Comparison of ENCODE assay signal across 7 mouse cellular contexts in the genomic region with DNA sequence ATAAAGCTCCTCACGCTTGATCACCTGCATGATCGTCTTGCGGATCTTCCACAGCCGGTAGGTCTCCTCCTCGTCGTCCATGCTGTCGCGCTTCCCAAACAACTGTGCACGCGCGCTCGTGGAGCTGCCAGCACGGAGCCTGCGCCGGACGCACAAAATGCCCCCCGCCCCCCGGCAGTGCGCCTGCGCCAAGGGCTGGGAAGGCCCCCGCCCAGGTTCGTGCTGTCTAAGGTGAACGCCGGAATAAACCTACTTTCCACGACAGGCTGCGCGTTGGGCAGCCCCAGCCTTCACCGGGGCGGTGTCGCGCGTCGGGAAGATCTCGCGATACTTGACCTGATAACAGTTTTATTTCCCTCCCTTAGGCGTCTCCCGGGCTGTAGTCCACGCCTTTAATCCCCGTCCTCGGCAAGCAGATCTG. TPM values are rescaled to one million over a fixed set of nuclear protein-coding genes. Genes with fewer than 3 reads are reported as not detected.
DNase-seq lines count a peak whose midpoint lies in the region; ATAC-seq and TF ChIP-seq lines count a peak whose summit lies in the region.

Polr2e (minus strand) TSS at position 237 of the 421 bp plus-strand sequence.

- H3K9me3 ChIP-seq in embryonic facial prominence, embryonic 12.5 days, result no peaks in the 10 kb centered on the region
- no peaks in the 10 kb centered on the region for H3K9me3 ChIP-seq in limb, embryonic 12.5 days
- no peaks in the 10 kb centered on the region for H3K9me3 ChIP-seq in midbrain, embryonic 15.5 days

- peaks cover 38% of the 10 kb centered on the region for H3K36me3 ChIP-seq in embryonic facial prominence, embryonic 12.5 days
- H3K36me3 ChIP-seq in kidney, adult 2 months (ENCODE audit: control insufficient read depth, insufficient read depth, low read length), result no peaks in the 10 kb centered on the region; the same call in 1 of the 2 replicates
- peaks cover 38% of the 10 kb centered on the region for H3K36me3 ChIP-seq in limb, embryonic 12.5 days
- H3K36me3 ChIP-seq in midbrain, embryonic 15.5 days (replicated peaks), result peaks cover 26% of the 10 kb centered on the region
- peaks cover 28% of the 10 kb centered on the region for H3K36me3 ChIP-seq in spleen, adult 2 months (ENCODE audit: control insufficient read depth, insufficient read depth, low read length)

- peak within 1 kb of the TSS; percentile 91 for H3K4me3 ChIP-seq in embryonic facial prominence, embryonic 12.5 days
- H3K4me3 ChIP-seq in kidney, adult 2 months (ENCODE audit: insufficient read depth, low read depth, low read length), result peak within 1 kb of the TSS; percentile 73
- peak within 1 kb of the TSS; percentile 82 for H3K4me3 ChIP-seq in limb, embryonic 12.5 days (replicated peaks)
- peak within 1 kb of the TSS; percentile 63 for H3K4me3 ChIP-seq in midbrain, embryonic 15.5 days
- peak within 1 kb of the TSS; percentile 90 for H3K4me3 ChIP-seq in spleen, adult 2 months (ENCODE audit: extremely low read depth, insufficient read depth, insufficient read length)

- under 1% methylated on average over 40 of the region's 40 CpGs for WGBS in embryonic facial prominence, embryonic 12.5 days
- WGBS in kidney, adult 2 months, result under 1% methylated on average over 40 of the region's 40 CpGs
- under 1% methylated on average over 40 of the region's 40 CpGs for WGBS in limb, embryonic 12.5 days
- under 1% methylated on average over 40 of the region's 40 CpGs for WGBS in midbrain, embryonic 15.5 days
- WGBS in spleen, adult 2 months, result under 1% methylated on average over 40 of the region's 40 CpGs

- DNase-seq in adrenal gland, postnatal 25 days, result peak; percentile 96
- peak; percentile 98 for DNase-seq in heart, adult 18-20 months
- DNase-seq in kidney, adult 2 months, result peak; percentile 99
- DNase-seq in spleen, adult 2 months (ENCODE audit: low read depth in 1 of 2, low spot score in 2 of 2), result peak; percentile 93 to 94

- peak within 1 kb of the TSS; percentile 82 for H3K4me2 ChIP-seq in embryonic facial prominence, embryonic 12.5 days (replicated peaks)
- H3K4me2 ChIP-seq in limb, embryonic 12.5 days, result peak within 1 kb of the TSS; percentile 89
- H3K4me2 ChIP-seq in midbrain, embryonic 15.5 days, result peak within 1 kb of the TSS; percentile 59

- H3K27ac ChIP-seq in embryonic facial prominence, embryonic 12.5 days, result peak within 1 kb of the TSS; percentile 46; the same call in 1 of the 2 replicates
- no peak within 1 kb of the TSS for H3K27ac ChIP-seq in kidney, adult 2 months (ENCODE audit: insufficient read depth, low read depth, low read length)
- 0 out of 2 replicates have a peak within 1 kb of the TSS, but pooled peaks have one; percentile 29 for H3K27ac ChIP-seq in limb, embryonic 12.5 days
- peak within 1 kb of the TSS; percentile 73 for H3K27ac ChIP-seq in midbrain, embryonic 15.5 days
- peak within 1 kb of the TSS; percentile 58 for H3K27ac ChIP-seq in spleen, adult 2 months (ENCODE audit: insufficient read depth, low read length)

- peak within 1 kb of the TSS; percentile 86 for H3K9ac ChIP-seq in embryonic facial prominence, embryonic 12.5 days
- peak within 1 kb of the TSS; percentile 84 for H3K9ac ChIP-seq in limb, embryonic 12.5 days (replicated peaks)
- H3K9ac ChIP-seq in midbrain, embryonic 15.5 days, result peak within 1 kb of the TSS; percentile 62

- peak; percentile 57 for TF ChIP-seq POLR2A in kidney, adult 2 months (IDR thresholded peaks at IDR 0.05; ENCODE audit: low read depth, low read length)
- peak; percentile 48 for TF ChIP-seq POLR2A in spleen, adult 2 months (IDR thresholded peaks at IDR 0.05; ENCODE audit: low read depth, low read length)

- H3K4me1 ChIP-seq in embryonic facial prominence, embryonic 12.5 days, result peaks cover 10% of the 10 kb centered on the region
- peaks cover 6% of the 10 kb centered on the region; the same call in 1 of the 2 replicates for H3K4me1 ChIP-seq in kidney, adult 2 months (ENCODE audit: control insufficient read depth, insufficient read depth, low read length)
- H3K4me1 ChIP-seq in limb, embryonic 12.5 days (replicated peaks), result peaks cover 13% of the 10 kb centered on the region
- peaks cover 17% of the 10 kb centered on the region for H3K4me1 ChIP-seq in midbrain, embryonic 15.5 days
- peaks cover 19% of the 10 kb centered on the region; the same call in 1 of the 2 replicates for H3K4me1 ChIP-seq in spleen, adult 2 months (ENCODE audit: control insufficient read depth, insufficient read depth, insufficient read length)

- TF ChIP-seq CTCF in kidney, adult 2 months (conservative IDR thresholded peaks at IDR 0.05; ENCODE audit: insufficient read depth, insufficient read length, low read depth, low read length), result no peak
- TF ChIP-seq CTCF in spleen, adult 2 months (IDR thresholded peaks at IDR 0.05; ENCODE audit: extremely low read depth, insufficient read depth, insufficient read length, insufficient replicate concordance), result no peak

- peak; percentile 93 for ATAC-seq in embryonic facial prominence, embryonic 12.5 days (ENCODE audit: insufficient number of reproducible peaks, insufficient read depth, low FRiP score, low TSS enrichment)
- ATAC-seq in limb, embryonic 12.5 days (ENCODE audit: insufficient number of reproducible peaks, insufficient read depth, low FRiP score, low TSS enrichment, low read depth), result peak; percentile 94
- peak; percentile 97 for ATAC-seq in midbrain, embryonic 15.5 days (replicated peaks)

- no peaks in the 10 kb centered on the region for H3K27me3 ChIP-seq in embryonic facial prominence, embryonic 12.5 days
- no peaks in the 10 kb centered on the region for H3K27me3 ChIP-seq in kidney, adult 2 months (replicated peaks; ENCODE audit: control insufficient read depth, insufficient read depth, low read length)
- no peaks in the 10 kb centered on the region for H3K27me3 ChIP-seq in limb, embryonic 12.5 days
- H3K27me3 ChIP-seq in midbrain, embryonic 15.5 days (replicated peaks), result no peaks in the 10 kb centered on the region
- no peaks in the 10 kb centered on the region for H3K27me3 ChIP-seq in spleen, adult 2 months (ENCODE audit: control insufficient read depth, insufficient read depth, low read length)

RNA-seq across cellular contexts. Expression of gene Polr2e, which starts in this region (rescaled TPM):
- 84.3 and 101 TPM in 2 replicates for total RNA-seq in adrenal gland, postnatal 25 days (2021)
- polyA plus RNA-seq in embryonic facial prominence, embryonic 12.5 days (2016; fragmentation: Nextera tagmentation; extraction: Ambion mirVana), result 227 and 245 TPM in 2 replicates
- 10 to 100 TPM; 92.9 to 97.6 TPM for total RNA-seq in heart, adult 18-20 months (2021)
- 230 and 235 TPM in 2 replicates for polyA plus RNA-seq in kidney, adult 2 months (2012; rRNA removed)
- 241 and 251 TPM in 2 replicates for polyA plus RNA-seq in limb, embryonic 12.5 days (2016; fragmentation: Nextera tagmentation; extraction: Ambion mirVana)
- 132 and 148 TPM in 2 replicates for polyA plus RNA-seq in midbrain, embryonic 15.5 days (2015; fragmentation: Nextera tagmentation; extraction: Ambion mirVana)
- 139 and 182 TPM in 2 replicates for polyA plus RNA-seq in spleen, adult 2 months (2012; rRNA removed)
